Mouse (Mus musculus) heart, embryonic 11.5 days (tissue): Measurements from ENCODE around the gene Arhgap45. TPM values are rescaled to one million over a fixed set of nuclear protein-coding genes. Genes with fewer than 3 reads are reported as not detected.
A peak's percentile ranks its signal among the peaks of the same experiment; 100 is the strongest.

Experiments
- ATAC-seq: fragments of 200-750 bp; cut with Nextera tagmentation; replicated peaks from 2 replicates; pipeline ENCODE4 v1.8.0; 2017; ENCODE audit warnings: moderate library complexity; ENCODE audit not compliant: insufficient number of reproducible peaks, low FRiP score, low TSS enrichment
- H3K27ac ChIP-seq: fragments of 300-500 bp; sonication (generic); 2 replicates; pipeline ENCODE4 v1.5.1; 2014; ENCODE audit warnings: mild to moderate bottlenecking, low read depth, low read length
- H3K27me3 ChIP-seq: fragments of 300-500 bp; sonication (generic); 2 replicates; pipeline ENCODE4 v1.6.1; 2014; ENCODE audit warnings: mild to moderate bottlenecking, low read length, mixed read lengths; ENCODE audit not compliant: control insufficient read depth, insufficient read depth
- H3K36me3 ChIP-seq: fragments of 300-500 bp; sonication (generic); 2 replicates; pipeline ENCODE4 v1.6.1; 2014; ENCODE audit warnings: mild to moderate bottlenecking, low read length, moderate library complexity, mixed read lengths; ENCODE audit not compliant: control insufficient read depth, insufficient read depth
- H3K4me1 ChIP-seq: fragments of 300-500 bp; sonication (generic); 2 replicates; pipeline ENCODE4 v1.6.1; 2014; ENCODE audit warnings: low read length; ENCODE audit not compliant: control insufficient read depth, insufficient read depth
- H3K4me2 ChIP-seq: fragments of 300-500 bp; sonication (generic); 2 replicates; pipeline ENCODE4 v1.6.1; 2014; ENCODE audit warnings: mild to moderate bottlenecking, moderate library complexity
- H3K4me3 ChIP-seq: fragments of 300-500 bp; sonication (generic); 2 replicates; pipeline ENCODE4 v1.5.1; 2014; ENCODE audit warnings: low read depth, low read length
- H3K9ac ChIP-seq: fragments of 300-500 bp; sonication (generic); 2 replicates; pipeline ENCODE4 v1.6.1; 2014; ENCODE audit warnings: mild to moderate bottlenecking, low read depth, low read length, moderate library complexity
- H3K9me3 ChIP-seq: fragments of 300-500 bp; sonication (generic); replicated peaks from 2 replicates; pipeline ENCODE4 v1.6.1; 2016; ENCODE audit warnings: low read length; ENCODE audit not compliant: control insufficient read depth
- WGBS: fragments of 180-500 bp; shearing (Covaris S2); extraction: QIAGEN DNeasy Blood & Tissue Kit; methylation state at CpG from one replicate; pipeline ENCODE4 v1.1.7; 2014; ENCODE audit not compliant: insufficient replicate concordance; 5-methylcytosine and 5-hydroxymethylcytosine counted together
- polyA plus RNA-seq: library from polyadenylated mRNA; unstranded; fragments of >200 nt; fragmentation: Nextera tagmentation; extraction: Ambion mirVana; gene quantifications from 2 replicates; pipeline ENCODE4 v1.2.1, GENCODE M21; 2014

The Arhgap45 gene
- polyA plus RNA-seq, 1 experiment from 2014 or later, result 6.2 TPM

- 72% methylated on average over 20 of the region's 20 CpGs for WGBS
- Histone ChIP-seq H3K27me3 (no peaks in the 10 kb centered on the region), H3K9me3 (no peaks in the 10 kb centered on the region), H3K4me3 (no peak overlapping the region), H3K27ac (no peak overlapping the region), H3K4me1 (peaks cover 9% of the 10 kb centered on the region), H3K36me3 (no peaks in the 10 kb centered on the region), H3K9ac (no peak overlapping the region), H3K4me2 (no peak overlapping the region)
- ATAC-seq, result no peak; the same call in 1 of the 2 replicates
These were observed 11.4 kb downstream of the Arhgap45 start for GRCm38 (mm10) chr10:80027681-80028520.

- Histone ChIP-seq H3K27me3 (no peaks in the 10 kb centered on the region), H3K4me2 (no peak overlapping the region), H3K9ac (no peak overlapping the region), H3K27ac (no peak overlapping the region), H3K4me3 (no peak overlapping the region), H3K4me1 (peaks cover 14% of the 10 kb centered on the region), H3K9me3 (no peaks in the 10 kb centered on the region), H3K36me3 (no peaks in the 10 kb centered on the region)
- no peak for ATAC-seq
- WGBS, result 90% methylated on average over 13 of the region's 13 CpGs
These were observed 12.0 kb downstream of the Arhgap45 start for GRCm38 (mm10) chr10:80028521-80028846.

- Histone ChIP-seq H3K4me1 (peaks cover 26% of the 10 kb centered on the region), H3K4me3 (no peak overlapping the region), H3K9me3 (no peaks in the 10 kb centered on the region), H3K4me2 (no peak overlapping the region), H3K27ac (no peak overlapping the region), H3K9ac (no peak overlapping the region), H3K36me3 (no peaks in the 10 kb centered on the region; the same call in 1 of the 2 replicates), H3K27me3 (no peaks in the 10 kb centered on the region)
- ATAC-seq, result no peak
- 79% methylated on average over 9 of the region's 9 CpGs for WGBS
These were observed 13.7 kb downstream of the Arhgap45 start for GRCm38 (mm10) chr10:80030191-80030590.

- no peak overlapping the region for H3K4me2 ChIP-seq
- H3K27ac ChIP-seq, result no peak overlapping the region
- H3K36me3 ChIP-seq, result peaks cover 5% of the 10 kb centered on the region
- ATAC-seq, result no peak
- H3K9me3 ChIP-seq, result no peaks in the 10 kb centered on the region
- 81% methylated on average over 17 of the region's 17 CpGs for WGBS
- no peaks in the 10 kb centered on the region for H3K27me3 ChIP-seq
- H3K9ac ChIP-seq, result no peak overlapping the region
- H3K4me3 ChIP-seq, result no peak overlapping the region
- peaks cover 30% of the 10 kb centered on the region for H3K4me1 ChIP-seq
These were observed 14.3 kb downstream of the Arhgap45 start for GRCm38 (mm10) chr10:80030736-80031135.

GRCm38 (mm10) chr10:80032799-80033480 is 16.5 kb downstream of the Arhgap45 start:
- peaks cover 32% of the 10 kb centered on the region for H3K4me1 ChIP-seq
- no peaks in the 10 kb centered on the region for H3K27me3 ChIP-seq
- peak overlapping the region; percentile 7 for H3K4me2 ChIP-seq
- 9% methylated on average over 5 of the region's 5 CpGs for WGBS
- H3K9me3 ChIP-seq, result no peaks in the 10 kb centered on the region
- H3K36me3 ChIP-seq, result peaks cover 20% of the 10 kb centered on the region
- ATAC-seq, result peak; percentile 67
- peak overlapping the region; percentile 51 for H3K27ac ChIP-seq
- no peak overlapping the region for H3K9ac ChIP-seq
- no peak overlapping the region for H3K4me3 ChIP-seq

- no peaks in the 10 kb centered on the region for H3K27me3 ChIP-seq
- H3K9ac ChIP-seq, result peak overlapping the region; percentile 39; the same call in 1 of the 2 replicates
- H3K27ac ChIP-seq, result peak overlapping the region; percentile 51
- H3K4me1 ChIP-seq, result peaks cover 41% of the 10 kb centered on the region
- no peak for ATAC-seq
- no peak overlapping the region for H3K4me3 ChIP-seq
- H3K36me3 ChIP-seq, result peaks cover 22% of the 10 kb centered on the region
- no peaks in the 10 kb centered on the region for H3K9me3 ChIP-seq
- H3K4me2 ChIP-seq, result peak overlapping the region; percentile 7
- WGBS, result 24% methylated on average over 9 of the region's 9 CpGs
These were observed 17.3 kb downstream of the Arhgap45 start for GRCm38 (mm10) chr10:80033511-80034391.

GRCm38 (mm10) chr10:80035148-80035547 is 18.7 kb downstream of the Arhgap45 start:
- peak overlapping the region; percentile 22 for H3K27ac ChIP-seq
- 77% methylated on average over 8 of the region's 8 CpGs for WGBS
- H3K4me2 ChIP-seq, result no peak overlapping the region
- H3K4me1 ChIP-seq, result peaks cover 44% of the 10 kb centered on the region
- H3K4me3 ChIP-seq, result no peak overlapping the region
- H3K9me3 ChIP-seq, result no peaks in the 10 kb centered on the region
- no peak for ATAC-seq
- H3K27me3 ChIP-seq, result no peaks in the 10 kb centered on the region
- H3K36me3 ChIP-seq, result peaks cover 22% of the 10 kb centered on the region
- peak overlapping the region; percentile 39; the same call in 1 of the 2 replicates for H3K9ac ChIP-seq

GRCm38 (mm10) chr10:80035686-80036085 is 19.2 kb downstream of the Arhgap45 start:
- 88% methylated on average over 5 of the region's 5 CpGs for WGBS
- ATAC-seq, result no peak
- no peaks in the 10 kb centered on the region for H3K9me3 ChIP-seq
- H3K36me3 ChIP-seq, result peaks cover 22% of the 10 kb centered on the region
- no peak overlapping the region for H3K4me3 ChIP-seq
- peaks cover 44% of the 10 kb centered on the region for H3K4me1 ChIP-seq
- H3K27ac ChIP-seq, result peak overlapping the region; percentile 22; the same call in 1 of the 2 replicates
- no peak overlapping the region for H3K4me2 ChIP-seq
- H3K9ac ChIP-seq, result peak overlapping the region; percentile 39; the same call in 1 of the 2 replicates
- no peaks in the 10 kb centered on the region for H3K27me3 ChIP-seq
